Mouse (Mus musculus) embryonic facial prominence, embryonic 14.5 days (tissue): ENCODE results near the gene Slc25a12. TPM values are rescaled to one million over a fixed set of nuclear protein-coding genes. Genes with fewer than 3 reads are reported as not detected.

ENCODE experiments used
- ATAC-seq: fragments of 200-750 bp; cut with Nextera tagmentation; 2 replicates; pipeline ENCODE4 v1.8.0; 2017; ENCODE audit warnings: low read depth, moderate number of reproducible peaks, moderate TSS enrichment
- DNase-seq: peaks from one replicate; pipeline ENCODE4 v3.0.0-alpha.2; 2015; ENCODE audit warnings: low spot score
- H3K27ac ChIP-seq: fragments of 300-500 bp; sonication (generic); replicated peaks from 2 replicates; pipeline ENCODE4 v1.5.1; 2014; ENCODE audit warnings: low read depth, mild to moderate bottlenecking, low read length, moderate library complexity
- H3K27me3 ChIP-seq: fragments of 300-500 bp; sonication (generic); replicated peaks from 2 replicates; pipeline ENCODE4 v1.6.1; 2014; ENCODE audit warnings: low read length; ENCODE audit not compliant: control insufficient read depth, insufficient read depth
- H3K36me3 ChIP-seq: fragments of 300-500 bp; sonication (generic); 2 replicates; pipeline ENCODE4 v1.6.1; 2014; ENCODE audit warnings: low read length, mixed read lengths; ENCODE audit not compliant: control insufficient read depth, insufficient read depth
- H3K4me1 ChIP-seq: fragments of 300-500 bp; sonication (generic); 2 replicates; pipeline ENCODE4 v1.6.1; 2014; ENCODE audit warnings: antibody characterized with exemption, low read length; ENCODE audit not compliant: control insufficient read depth, insufficient read depth
- H3K4me2 ChIP-seq: fragments of 300-500 bp; sonication (generic); 2 replicates; pipeline ENCODE4 v1.6.1; 2014; ENCODE audit warnings: low read depth, mild to moderate bottlenecking, low read length, moderate library complexity, mixed read lengths
- H3K4me3 ChIP-seq: fragments of 300-500 bp; sonication (generic); 2 replicates; pipeline ENCODE4 v1.5.1; 2014; ENCODE audit warnings: low read depth, mild to moderate bottlenecking, low read length
- H3K9ac ChIP-seq: fragments of 300-500 bp; sonication (generic); 2 replicates; pipeline ENCODE4 v1.6.1; 2014; ENCODE audit warnings: low read depth, mild to moderate bottlenecking, low read length, moderate library complexity, mixed read lengths
- H3K9me3 ChIP-seq: fragments of 300-500 bp; sonication (generic); 2 replicates; pipeline ENCODE4 v1.6.1; 2016; ENCODE audit warnings: low read length; ENCODE audit not compliant: control insufficient read depth
- whole genome bisulfite sequencing: fragments of 180-500 bp; shearing (Covaris S2); extraction: QIAGEN DNeasy Blood & Tissue Kit; methylation state at CpG from one replicate; pipeline ENCODE4 v1.1.7; 2014; 5-methylcytosine and 5-hydroxymethylcytosine counted together
- polyA plus RNA-seq: library from polyadenylated mRNA; unstranded; fragments of >200 nt; fragmentation: Nextera tagmentation; extraction: Ambion mirVana; gene quantifications from 2 replicates; pipeline ENCODE4 v1.2.1, GENCODE M21; 2014

Gene Slc25a12
- 38.0 and 44.6 TPM in 2 replicates for polyA plus RNA-seq

DNA sequence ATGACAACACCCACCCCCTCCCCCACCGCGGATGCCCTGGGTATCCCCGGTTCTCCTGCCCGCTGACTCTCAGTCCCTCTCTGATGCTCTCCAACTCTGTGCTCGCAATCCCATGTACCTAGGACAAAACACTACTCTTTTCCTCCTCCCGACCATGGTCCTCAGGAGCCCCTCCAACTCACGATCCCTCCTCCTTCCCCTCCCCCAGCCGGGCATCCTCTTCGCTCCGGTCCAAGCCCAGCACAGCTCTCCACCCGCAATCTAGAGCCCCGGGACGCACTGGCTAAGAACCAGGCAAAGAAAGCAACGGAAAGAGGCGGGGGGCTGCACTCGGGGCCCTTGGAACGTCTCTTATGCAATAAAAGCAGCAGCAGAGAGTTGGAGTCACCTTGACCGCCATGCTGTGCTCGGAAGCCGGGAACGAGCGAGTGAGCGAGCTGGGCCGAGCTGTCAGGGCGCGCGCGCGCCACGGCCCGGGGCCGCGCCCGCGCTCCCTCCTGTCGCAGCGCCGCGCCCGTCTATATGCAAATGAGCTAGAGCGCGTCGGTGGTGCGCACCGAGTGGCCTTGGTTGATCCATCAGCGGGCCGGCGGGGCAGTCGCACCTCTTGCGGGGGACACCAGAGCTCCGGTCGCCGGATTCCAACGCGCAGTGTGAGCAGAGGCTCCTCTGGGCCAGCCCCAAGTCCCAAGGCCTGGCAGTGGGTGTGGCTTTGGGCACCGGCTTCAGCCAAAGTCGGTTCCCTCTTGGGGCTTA, at the start of gene Slc25a12:
Slc25a12 (minus strand) TSS at position 625 of the 756 bp plus-strand sequence.
- H3K9me3 ChIP-seq, result no peaks in the 10 kb centered on the region
- no peaks in the 10 kb centered on the region for H3K27me3 ChIP-seq
- DNase-seq (peak; percentile 93), ATAC-seq (peak; percentile 92)
- peak within 1 kb of the TSS; percentile 77 for H3K9ac ChIP-seq
- no peaks in the 10 kb centered on the region for H3K36me3 ChIP-seq
- WGBS, result under 1% methylated on average over 32 of the region's 57 CpGs
- peaks cover 5% of the 10 kb centered on the region for H3K4me1 ChIP-seq
- H3K4me2 ChIP-seq, result peak within 1 kb of the TSS; percentile 70
- H3K4me3 ChIP-seq, result peak within 1 kb of the TSS; percentile 71
- H3K27ac ChIP-seq, result peak within 1 kb of the TSS; percentile 57

DNA sequence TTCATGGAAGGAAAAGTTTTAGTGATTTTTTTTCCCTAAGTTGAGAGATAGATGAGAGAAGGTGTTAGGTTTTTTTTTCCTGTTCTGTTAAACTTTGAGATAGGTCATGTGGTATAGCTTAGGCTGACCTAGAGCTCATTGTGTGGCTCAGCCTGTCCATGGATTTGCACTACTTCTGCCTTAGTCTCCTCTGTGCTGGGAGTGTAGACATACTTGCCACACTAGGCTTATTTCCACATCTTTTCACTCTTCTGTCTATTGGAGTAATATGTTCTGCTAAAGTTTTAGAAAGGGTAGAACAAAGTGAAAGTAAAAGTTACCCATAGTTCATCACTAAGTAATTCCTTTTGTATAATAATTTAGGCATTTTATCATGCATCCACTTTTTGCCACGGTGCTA, 38.1 kb upstream of the Slc25a12 start:
- DNase-seq, result no peak
- 94% methylated on average over 1 of the region's 1 CpGs for WGBS
- Histone ChIP-seq H3K4me3 (no peak overlapping the region), H3K4me2 (no peak overlapping the region), H3K9ac (no peak overlapping the region), H3K4me1 (no peaks in the 10 kb centered on the region), H3K36me3 (peaks cover 29% of the 10 kb centered on the region; the same call in 1 of the 2 replicates), H3K9me3 (no peaks in the 10 kb centered on the region), H3K27ac (no peak overlapping the region), H3K27me3 (no peaks in the 10 kb centered on the region)
- no peak for ATAC-seq

GRCm38 (mm10) chr2:71389864-71390263, 22.3 kb upstream of the Slc25a12 start:
- ATAC-seq (no peak), DNase-seq (no peak)
- H3K27me3 ChIP-seq, result no peaks in the 10 kb centered on the region
- peaks cover 22% of the 10 kb centered on the region for H3K36me3 ChIP-seq
- peak overlapping the region; percentile 78 for H3K4me3 ChIP-seq
- H3K9ac ChIP-seq, result peak overlapping the region; percentile 78
- peak overlapping the region; percentile 80; the same call in 1 of the 2 replicates for H3K27ac ChIP-seq
- H3K9me3 ChIP-seq, result no peaks in the 10 kb centered on the region
- 59% methylated on average over 9 of the region's 9 CpGs for WGBS
- peak overlapping the region; percentile 64 for H3K4me2 ChIP-seq
- H3K4me1 ChIP-seq, result no peaks in the 10 kb centered on the region

DNA sequence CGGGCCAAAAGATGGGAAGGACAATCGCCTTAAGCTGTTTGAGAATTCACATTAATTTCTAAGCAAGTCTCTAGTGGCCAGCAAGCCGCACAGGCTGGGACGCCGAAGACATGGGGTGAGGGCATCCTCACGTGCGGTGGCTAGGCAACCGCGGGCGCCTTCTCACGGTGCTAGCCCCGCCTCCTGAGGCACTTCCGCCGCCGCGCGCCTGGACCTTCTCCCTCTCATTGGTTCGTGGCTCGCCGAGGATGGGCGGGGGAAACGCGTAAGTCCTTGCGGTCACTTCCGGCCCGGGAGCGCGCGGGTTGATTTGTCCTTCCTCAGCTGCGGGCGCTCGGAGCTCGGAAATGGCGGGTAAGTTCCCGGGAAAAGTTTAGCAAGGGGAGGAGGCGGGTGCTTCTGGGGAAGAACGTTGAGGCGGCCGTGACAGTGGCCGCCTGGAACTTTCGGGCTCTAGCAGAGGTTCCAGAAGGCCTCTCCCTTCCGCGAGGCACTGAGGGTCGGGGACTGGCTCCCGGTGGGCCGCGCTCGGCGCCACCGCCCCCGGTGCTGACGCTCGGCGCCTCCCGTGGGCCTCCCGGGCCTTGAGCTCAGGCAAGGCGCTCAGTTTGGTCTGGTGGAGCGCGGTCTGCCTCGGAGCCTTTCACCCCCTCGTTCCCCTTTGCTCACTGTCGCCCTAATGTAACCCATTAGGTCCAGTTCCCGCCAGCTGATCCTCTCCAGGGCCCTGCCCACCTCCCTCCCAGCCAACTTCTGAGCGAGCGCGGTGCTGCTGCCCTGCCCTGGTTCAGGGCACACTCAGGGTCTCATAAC, 21.6 kb upstream of the Slc25a12 start, which contains the start of gene Hat1:
Hat1 (plus strand) TSS at position 8 of the 813 bp plus-strand sequence.
- Histone ChIP-seq H3K27ac (peak within 1 kb of the TSS; percentile 80), H3K27me3 (no peaks in the 10 kb centered on the region), H3K4me2 (peak within 1 kb of the TSS; percentile 64), H3K9ac (peak within 1 kb of the TSS; percentile 78), H3K4me3 (peak within 1 kb of the TSS; percentile 78), H3K36me3 (peaks cover 22% of the 10 kb centered on the region), H3K4me1 (no peaks in the 10 kb centered on the region), H3K9me3 (no peaks in the 10 kb centered on the region)
- DNase-seq (peak; percentile 99), ATAC-seq (peak; percentile 99)
- under 1% methylated on average over 46 of the region's 66 CpGs for WGBS

GRCm38 (mm10) chr2:71387766-71388165, 20.2 kb upstream of the Slc25a12 start:
- H3K4me3 ChIP-seq, result no peak overlapping the region
- 75% methylated on average over 6 of the region's 6 CpGs for WGBS
- no peak for DNase-seq
- H3K4me1 ChIP-seq, result no peaks in the 10 kb centered on the region
- H3K27ac ChIP-seq, result no peak overlapping the region
- H3K4me2 ChIP-seq, result no peak overlapping the region
- peaks cover 18% of the 10 kb centered on the region for H3K36me3 ChIP-seq
- ATAC-seq, result no peak
- no peak overlapping the region for H3K9ac ChIP-seq
- H3K27me3 ChIP-seq, result no peaks in the 10 kb centered on the region
- no peaks in the 10 kb centered on the region for H3K9me3 ChIP-seq

DNA sequence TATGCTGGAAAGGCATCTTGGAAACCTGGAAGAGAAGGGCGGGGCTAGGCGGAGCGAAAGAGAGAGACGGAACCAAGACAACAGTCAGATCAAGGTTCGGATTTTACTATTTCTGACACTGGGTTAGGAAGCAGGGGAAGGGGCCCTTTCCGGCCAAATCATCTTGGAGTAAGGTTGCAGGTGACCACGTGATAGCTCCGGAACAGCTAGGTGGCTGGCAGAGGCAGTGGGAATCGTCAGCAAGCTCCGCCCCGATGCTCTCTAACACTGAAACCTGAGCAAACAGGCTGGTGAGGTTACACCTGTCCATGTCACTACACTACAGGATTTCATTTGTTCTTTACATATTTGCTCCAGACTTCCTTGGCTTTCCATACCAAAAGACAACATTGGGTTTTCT, 16.3 kb upstream of the Slc25a12 start:
- DNase-seq (peak; percentile 19), ATAC-seq (peak; percentile 19; the same call in 1 of the 2 replicates)
- no peaks in the 10 kb centered on the region for H3K27me3 ChIP-seq
- H3K36me3 ChIP-seq, result no peaks in the 10 kb centered on the region
- H3K27ac ChIP-seq, result no peak overlapping the region
- no peak overlapping the region; the same call in 1 of the 2 replicates for H3K4me2 ChIP-seq
- 39% methylated on average over 11 of the region's 11 CpGs for WGBS
- H3K9me3 ChIP-seq, result no peaks in the 10 kb centered on the region
- no peak overlapping the region for H3K9ac ChIP-seq
- H3K4me1 ChIP-seq, result no peaks in the 10 kb centered on the region
- no peak overlapping the region for H3K4me3 ChIP-seq

GRCm38 (mm10) chr2:71381962-71382361, 14.4 kb upstream of the Slc25a12 start:
- Histone ChIP-seq H3K27ac (no peak overlapping the region), H3K36me3 (no peaks in the 10 kb centered on the region), H3K4me1 (no peaks in the 10 kb centered on the region), H3K4me2 (no peak overlapping the region), H3K9me3 (no peaks in the 10 kb centered on the region), H3K27me3 (no peaks in the 10 kb centered on the region), H3K4me3 (no peak overlapping the region), H3K9ac (no peak overlapping the region)
- WGBS, result 72% methylated on average over 4 of the region's 4 CpGs
- no peak for DNase-seq
- ATAC-seq, result no peak

- Histone ChIP-seq H3K9ac (no peak overlapping the region), H3K27me3 (no peaks in the 10 kb centered on the region), H3K36me3 (no peaks in the 10 kb centered on the region), H3K4me1 (no peaks in the 10 kb centered on the region), H3K4me2 (no peak overlapping the region), H3K27ac (no peak overlapping the region), H3K4me3 (no peak overlapping the region), H3K9me3 (no peaks in the 10 kb centered on the region)
- no peak for ATAC-seq
- WGBS, result 87% methylated on average over 5 of the region's 5 CpGs
- no peak for DNase-seq
Measured at GRCm38 (mm10) chr2:71377426-71377825, 9.9 kb upstream of the Slc25a12 start.
